Mouse (Mus musculus) hindbrain, embryonic 13.5 days (tissue): Measurements from ENCODE around the gene Lrrfip1. TPM values are rescaled to one million over a fixed set of nuclear protein-coding genes. Genes with fewer than 3 reads are reported as not detected.

Experiments used
- ATAC-seq: fragments of 200-750 bp; cut with Nextera tagmentation; 2 replicates; pipeline ENCODE4 v1.8.0; 2017; ENCODE audit warnings: moderate TSS enrichment; ENCODE audit not compliant: low FRiP score
- H3K27ac ChIP-seq: fragments of 300-500 bp; sonication (generic); 2 replicates; pipeline ENCODE4 v1.5.1; 2015; ENCODE audit warnings: inconsistent platforms, mild to moderate bottlenecking, moderate library complexity
- H3K27me3 ChIP-seq: fragments of 300-500 bp; sonication (generic); 2 replicates; pipeline ENCODE4 v1.6.1; 2015; ENCODE audit warnings: mild to moderate bottlenecking, inconsistent platforms
- H3K36me3 ChIP-seq: fragments of 300-500 bp; sonication (generic); 2 replicates; pipeline ENCODE4 v1.6.1; 2015; ENCODE audit warnings: mild to moderate bottlenecking, inconsistent platforms
- H3K4me1 ChIP-seq: fragments of 300-500 bp; sonication (generic); replicated peaks from 2 replicates; pipeline ENCODE4 v1.6.1; 2015; ENCODE audit warnings: inconsistent platforms
- H3K4me2 ChIP-seq: fragments of 300-500 bp; sonication (generic); 2 replicates; pipeline ENCODE4 v1.6.1; 2015; ENCODE audit warnings: inconsistent platforms, mild to moderate bottlenecking, moderate library complexity
- H3K4me3 ChIP-seq: fragments of 300-500 bp; sonication (generic); 2 replicates; pipeline ENCODE4 v1.5.1; 2015; ENCODE audit warnings: mild to moderate bottlenecking, inconsistent platforms
- H3K9ac ChIP-seq: fragments of 300-500 bp; sonication (generic); 2 replicates; pipeline ENCODE4 v1.6.1; 2015; ENCODE audit warnings: mild to moderate bottlenecking, inconsistent platforms
- H3K9me3 ChIP-seq: fragments of 300-500 bp; sonication (generic); 2 replicates; pipeline ENCODE4 v1.6.1; 2016; ENCODE audit warnings: inconsistent platforms
- WGBS: fragments of 180-500 bp; shearing (Covaris S2); methylation state at CpG from one replicate; pipeline ENCODE4 v1.1.7; 2015; 5-methylcytosine and 5-hydroxymethylcytosine counted together
- polyA plus RNA-seq: library from polyadenylated mRNA; unstranded; fragments of >200 nt; fragmentation: Nextera tagmentation; extraction: Ambion mirVana; gene quantifications from 2 replicates; pipeline ENCODE4 v1.2.1, GENCODE M21; 2015

The Lrrfip1 gene
- polyA plus RNA-seq, 1 experiment from 2014 or later = 39.1 TPM

DNA sequence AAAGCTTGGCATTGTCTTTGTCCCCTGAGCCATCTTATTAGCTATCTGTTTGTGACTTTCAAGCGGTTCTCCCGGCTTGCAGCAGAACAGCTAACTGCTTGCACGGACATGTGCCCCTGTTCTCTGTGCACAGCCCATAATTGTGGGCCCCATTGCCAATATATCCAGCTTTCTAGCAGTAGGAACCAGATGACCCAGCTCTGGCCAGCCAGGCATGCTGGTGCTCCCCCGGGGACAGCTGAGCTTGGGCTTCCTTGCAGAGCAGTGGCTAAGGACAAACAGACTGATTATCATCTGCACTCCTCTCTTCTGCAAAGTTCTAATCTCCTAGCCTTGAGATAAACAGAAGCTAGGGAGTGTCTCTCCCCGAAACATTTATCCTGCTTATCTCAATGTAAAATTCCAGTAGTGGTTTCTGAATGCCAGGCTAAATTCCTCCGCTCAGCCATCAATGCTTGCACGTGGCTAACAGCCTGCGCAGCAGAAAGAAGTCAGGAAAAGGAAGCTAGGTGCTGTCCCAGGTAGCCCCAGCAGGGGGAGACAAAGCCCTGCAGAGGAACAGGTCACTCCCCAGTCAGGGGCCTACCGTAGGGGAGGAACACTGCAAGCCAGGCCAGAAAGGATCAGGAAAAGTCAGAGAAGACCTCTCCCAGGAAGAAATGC lies 25.5 kb upstream of the Lrrfip1 start:
- Histone ChIP-seq H3K27ac (no peak overlapping the region), H3K4me3 (no peak overlapping the region), H3K27me3 (peaks cover 28% of the 10 kb centered on the region; the same call in 1 of the 2 replicates), H3K9me3 (no peaks in the 10 kb centered on the region), H3K36me3 (no peaks in the 10 kb centered on the region), H3K9ac (no peak overlapping the region), H3K4me1 (peaks cover 41% of the 10 kb centered on the region), H3K4me2 (0 out of 2 replicates have a peak overlapping the region, but pooled peaks have one; percentile 4)
- WGBS = 18% methylated on average over 9 of the region's 9 CpGs
- ATAC-seq = peak; percentile 71

DNA sequence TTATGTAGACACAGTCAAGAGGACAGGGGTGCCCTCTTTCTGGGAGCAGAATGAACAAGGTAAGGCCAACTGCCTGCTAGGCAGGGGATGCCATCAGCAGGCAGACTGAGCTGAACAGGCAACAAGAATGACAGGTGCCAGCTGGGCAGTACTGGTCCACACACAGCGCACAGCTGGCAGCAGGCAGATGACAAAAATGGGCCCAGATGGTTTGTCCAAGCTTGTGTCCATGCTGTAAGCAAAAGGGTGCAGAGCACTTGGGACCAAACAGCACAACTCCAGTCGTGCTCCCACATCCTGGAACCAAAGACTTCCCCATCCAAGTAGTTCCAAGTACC lies 25.0 kb upstream of the Lrrfip1 start:
- ATAC-seq = peak; percentile 25
- Histone ChIP-seq H3K4me2 (no peak overlapping the region), H3K9ac (no peak overlapping the region), H3K4me1 (peaks cover 40% of the 10 kb centered on the region), H3K36me3 (no peaks in the 10 kb centered on the region), H3K9me3 (no peaks in the 10 kb centered on the region), H3K4me3 (no peak overlapping the region), H3K27ac (no peak overlapping the region), H3K27me3 (peaks cover 28% of the 10 kb centered on the region; the same call in 1 of the 2 replicates)
- WGBS = 71% methylated on average over 2 of the region's 2 CpGs

DNA sequence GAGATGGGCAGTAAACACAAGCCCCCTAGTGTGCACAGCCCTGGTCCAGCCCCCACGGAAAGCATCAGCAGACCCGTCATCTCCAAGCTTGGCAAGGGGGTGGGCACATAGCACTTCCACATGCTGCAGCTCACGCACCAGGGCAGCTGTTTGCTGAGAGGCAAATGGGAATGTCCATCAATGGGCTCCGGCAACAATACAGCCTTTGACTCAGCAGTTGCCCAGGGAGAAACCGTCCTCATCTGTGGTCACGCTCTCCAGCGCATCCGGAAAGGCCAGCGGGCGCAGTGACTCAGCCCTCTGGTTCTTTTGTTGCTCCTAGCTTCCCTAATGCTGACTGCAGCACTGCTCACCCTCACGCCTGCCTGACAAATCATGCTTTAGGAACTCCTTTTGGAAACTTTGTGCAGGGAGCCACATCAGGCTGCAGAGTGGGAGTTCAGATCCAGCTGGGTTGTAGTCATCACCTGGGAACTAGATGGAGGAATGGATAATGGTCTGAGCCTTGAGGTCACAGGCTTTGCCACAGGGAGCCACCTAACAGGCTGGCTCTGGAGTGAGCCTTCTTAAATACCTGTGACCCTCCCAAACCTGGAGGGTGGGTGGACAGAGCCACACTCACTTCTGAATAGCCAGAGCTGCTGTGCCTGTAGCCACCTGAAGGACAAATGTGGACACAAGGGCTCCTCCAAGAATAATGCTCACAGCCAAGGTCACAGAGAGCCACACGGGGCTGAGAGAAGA lies 23.5 kb upstream of the Lrrfip1 start:
- Histone ChIP-seq H3K4me2 (peak overlapping the region; percentile 34), H3K27ac (peak overlapping the region; percentile 24; the same call in 1 of the 2 replicates), H3K27me3 (peaks cover 22% of the 10 kb centered on the region; the same call in 1 of the 2 replicates), H3K36me3 (no peaks in the 10 kb centered on the region), H3K9ac (no peak overlapping the region), H3K9me3 (no peaks in the 10 kb centered on the region), H3K4me3 (no peak overlapping the region), H3K4me1 (peaks cover 36% of the 10 kb centered on the region)
- ATAC-seq = peak; percentile 64
- 5% methylated on average over 12 of the region's 12 CpGs for WGBS

DNA sequence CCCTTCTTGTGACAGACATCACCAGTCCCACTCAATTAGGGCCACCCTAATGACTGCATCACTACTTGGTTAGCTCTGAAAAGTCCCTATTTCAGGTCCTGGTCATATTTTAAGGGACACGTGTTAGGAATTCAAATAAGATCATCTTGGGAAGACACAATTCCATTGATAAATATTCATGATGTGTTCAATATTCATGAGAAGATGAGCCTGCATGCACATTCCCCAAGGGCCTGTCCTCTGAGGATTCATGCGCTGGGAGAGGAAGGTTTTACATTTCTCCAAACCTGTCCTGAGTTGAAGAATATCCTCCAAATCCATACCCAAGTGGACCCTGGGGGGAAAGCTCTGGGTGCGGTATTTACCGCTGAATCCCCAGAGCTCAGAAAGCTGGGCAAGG lies 22.6 kb upstream of the Lrrfip1 start:
- H3K36me3 ChIP-seq = no peaks in the 10 kb centered on the region
- H3K4me2 ChIP-seq = no peak overlapping the region
- no peaks in the 10 kb centered on the region for H3K9me3 ChIP-seq
- peaks cover 17% of the 10 kb centered on the region; the same call in 1 of the 2 replicates for H3K27me3 ChIP-seq
- no peak overlapping the region for H3K9ac ChIP-seq
- no peak; the same call in 1 of the 2 replicates for ATAC-seq
- 0 out of 2 replicates have a peak overlapping the region, but pooled peaks have one; percentile 24 for H3K27ac ChIP-seq
- H3K4me1 ChIP-seq = peaks cover 36% of the 10 kb centered on the region
- H3K4me3 ChIP-seq = no peak overlapping the region
- WGBS = 49% methylated on average over 4 of the region's 4 CpGs

DNA sequence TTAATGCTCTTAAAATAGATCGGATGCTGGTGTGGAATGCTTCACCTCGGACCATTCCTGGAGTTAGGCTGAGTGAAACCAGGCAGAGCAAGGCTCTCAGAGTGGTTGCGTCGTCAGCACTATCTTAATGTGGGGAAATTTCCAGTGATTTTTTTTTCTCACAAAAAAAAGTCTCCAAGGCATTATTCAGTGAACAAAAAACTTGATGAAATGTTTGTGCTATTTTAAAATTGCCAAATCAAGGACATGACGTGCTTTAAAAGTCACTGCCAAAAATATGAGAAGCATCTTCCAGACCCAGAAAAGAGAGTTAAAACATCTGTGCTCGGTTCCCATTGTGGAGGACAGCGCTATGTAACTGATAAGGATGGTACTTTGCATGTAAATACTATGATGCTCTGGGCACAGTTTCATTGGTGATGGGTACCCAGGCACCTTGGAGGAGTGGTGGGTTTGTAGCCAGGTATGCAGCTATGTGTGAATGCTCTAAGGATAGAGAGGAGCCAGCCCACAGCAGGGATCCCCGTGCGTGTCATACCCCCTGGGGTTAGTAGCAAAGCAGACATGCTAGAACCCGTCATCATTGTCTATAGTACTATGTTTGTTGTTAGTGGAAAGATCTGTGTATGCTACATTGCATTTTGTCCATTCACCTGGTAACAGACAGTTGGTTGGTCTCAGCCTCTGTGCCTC lies 17.8 kb upstream of the Lrrfip1 start:
- H3K27ac ChIP-seq = no peak overlapping the region
- no peak overlapping the region for H3K4me3 ChIP-seq
- H3K4me1 ChIP-seq = peaks cover 6% of the 10 kb centered on the region
- 79% methylated on average over 10 of the region's 10 CpGs for whole genome bisulfite sequencing
- H3K27me3 ChIP-seq = no peaks in the 10 kb centered on the region
- H3K9me3 ChIP-seq = no peaks in the 10 kb centered on the region
- no peaks in the 10 kb centered on the region for H3K36me3 ChIP-seq
- ATAC-seq = no peak
- no peak overlapping the region for H3K9ac ChIP-seq
- H3K4me2 ChIP-seq = no peak overlapping the region

DNA sequence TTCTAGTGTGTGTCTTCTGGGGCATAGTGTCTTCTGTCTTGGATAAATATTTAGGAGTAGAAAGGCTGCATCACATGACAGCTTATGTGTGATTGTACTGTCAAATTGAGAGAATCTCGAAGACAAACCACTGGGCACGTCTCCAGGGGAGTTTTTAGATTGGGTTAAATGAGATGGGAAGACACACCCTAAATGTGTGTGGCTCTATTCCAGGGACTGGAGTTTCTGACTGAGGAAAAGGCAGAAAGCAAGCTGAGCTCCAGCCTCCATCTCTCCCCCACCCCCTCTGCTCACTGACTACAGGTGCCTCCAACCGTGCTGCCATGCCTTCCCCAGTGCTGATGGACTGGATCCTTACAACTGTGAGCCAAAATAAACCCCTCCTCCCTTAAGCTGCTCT lies 17.2 kb upstream of the Lrrfip1 start:
- Histone ChIP-seq H3K4me2 (no peak overlapping the region), H3K4me3 (no peak overlapping the region), H3K27me3 (no peaks in the 10 kb centered on the region), H3K27ac (no peak overlapping the region), H3K9me3 (no peaks in the 10 kb centered on the region), H3K36me3 (no peaks in the 10 kb centered on the region), H3K4me1 (peaks cover under 1% of the 10 kb centered on the region; the same call in 1 of the 2 replicates), H3K9ac (no peak overlapping the region)
- 74% methylated on average over 3 of the region's 3 CpGs for WGBS
- ATAC-seq = no peak

DNA sequence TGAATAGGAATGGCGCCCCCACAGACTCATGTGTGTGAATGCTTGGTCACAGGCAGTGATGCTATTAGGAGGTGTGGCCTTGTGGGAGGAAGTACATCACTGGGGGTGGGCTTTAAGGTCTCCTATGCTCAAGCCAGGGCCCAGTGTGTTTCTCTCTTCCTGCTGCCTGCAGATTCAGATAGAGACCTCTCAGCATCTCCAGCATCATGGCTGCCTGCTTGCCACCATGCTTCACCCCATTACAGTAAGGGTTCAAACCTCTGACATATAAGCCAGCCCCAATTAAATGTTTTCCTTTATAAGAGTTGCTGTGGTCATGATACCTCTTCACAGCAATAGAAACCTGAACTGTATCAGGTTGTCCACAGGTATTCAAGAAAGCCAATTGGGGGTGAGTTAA lies 2.6 kb upstream of the Lrrfip1 start:
- H3K9ac ChIP-seq = no peak overlapping the region
- no peaks in the 10 kb centered on the region for H3K36me3 ChIP-seq
- no peak overlapping the region for H3K4me3 ChIP-seq
- no peak overlapping the region for H3K4me2 ChIP-seq
- no peak for ATAC-seq
- peaks cover 21% of the 10 kb centered on the region for H3K4me1 ChIP-seq
- H3K27me3 ChIP-seq = no peaks in the 10 kb centered on the region
- WGBS = 91% methylated on average over 1 of the region's 1 CpGs
- no peaks in the 10 kb centered on the region for H3K9me3 ChIP-seq
- no peak overlapping the region for H3K27ac ChIP-seq

DNA sequence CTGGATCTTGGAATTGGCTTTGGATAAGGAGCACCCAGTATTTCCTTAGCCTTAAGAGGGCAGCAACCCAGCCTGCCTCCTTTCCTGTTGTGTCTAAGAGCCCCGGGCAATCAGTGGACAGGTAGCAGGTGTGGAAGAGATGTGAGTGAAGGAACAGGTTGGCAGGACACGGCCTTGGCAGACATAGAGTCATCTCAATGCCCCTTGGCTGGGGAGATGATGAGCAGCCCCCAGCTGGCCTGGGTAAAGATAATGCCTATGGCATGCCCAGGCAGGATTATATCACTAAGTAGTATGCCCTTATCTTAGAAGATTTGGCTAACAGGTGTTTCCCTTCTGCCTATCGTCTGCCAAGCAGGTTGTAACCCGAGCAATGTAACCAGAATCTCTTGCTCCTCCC lies 1.4 kb upstream of the Lrrfip1 start:
- Histone ChIP-seq H3K9me3 (no peaks in the 10 kb centered on the region), H3K4me1 (peaks cover 31% of the 10 kb centered on the region), H3K36me3 (no peaks in the 10 kb centered on the region), H3K27me3 (no peaks in the 10 kb centered on the region), H3K9ac (no peak overlapping the region), H3K4me2 (no peak overlapping the region), H3K27ac (no peak overlapping the region), H3K4me3 (no peak overlapping the region)
- ATAC-seq = no peak
- 83% methylated on average over 4 of the region's 4 CpGs for WGBS

DNA sequence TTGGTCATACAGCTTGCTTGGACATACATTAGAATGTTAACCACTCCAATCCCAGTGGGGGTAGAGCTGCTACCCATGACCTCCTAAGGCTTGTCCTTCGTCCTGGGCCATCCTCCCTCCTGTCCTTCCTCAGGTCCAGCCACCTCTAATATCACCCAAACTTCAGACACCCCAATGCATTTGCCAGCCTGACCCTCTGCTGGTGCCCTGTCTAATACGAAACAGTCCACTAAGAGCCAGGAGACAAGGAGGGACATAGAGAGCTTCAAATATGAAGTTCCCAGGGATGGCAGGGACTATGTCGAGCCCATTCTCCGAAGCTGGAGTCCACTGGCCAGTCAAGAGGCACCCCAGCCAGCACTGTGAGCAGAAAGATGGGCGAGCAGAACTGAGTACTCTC lies 896 bp upstream of the Lrrfip1 start:
- Histone ChIP-seq H3K36me3 (no peaks in the 10 kb centered on the region), H3K9ac (no peak overlapping the region), H3K9me3 (no peaks in the 10 kb centered on the region), H3K4me3 (no peak overlapping the region), H3K4me1 (peaks cover 32% of the 10 kb centered on the region), H3K27me3 (no peaks in the 10 kb centered on the region), H3K27ac (no peak overlapping the region), H3K4me2 (peak overlapping the region; percentile 85)
- 85% methylated on average over 5 of the region's 5 CpGs for WGBS
- ATAC-seq = no peak

DNA sequence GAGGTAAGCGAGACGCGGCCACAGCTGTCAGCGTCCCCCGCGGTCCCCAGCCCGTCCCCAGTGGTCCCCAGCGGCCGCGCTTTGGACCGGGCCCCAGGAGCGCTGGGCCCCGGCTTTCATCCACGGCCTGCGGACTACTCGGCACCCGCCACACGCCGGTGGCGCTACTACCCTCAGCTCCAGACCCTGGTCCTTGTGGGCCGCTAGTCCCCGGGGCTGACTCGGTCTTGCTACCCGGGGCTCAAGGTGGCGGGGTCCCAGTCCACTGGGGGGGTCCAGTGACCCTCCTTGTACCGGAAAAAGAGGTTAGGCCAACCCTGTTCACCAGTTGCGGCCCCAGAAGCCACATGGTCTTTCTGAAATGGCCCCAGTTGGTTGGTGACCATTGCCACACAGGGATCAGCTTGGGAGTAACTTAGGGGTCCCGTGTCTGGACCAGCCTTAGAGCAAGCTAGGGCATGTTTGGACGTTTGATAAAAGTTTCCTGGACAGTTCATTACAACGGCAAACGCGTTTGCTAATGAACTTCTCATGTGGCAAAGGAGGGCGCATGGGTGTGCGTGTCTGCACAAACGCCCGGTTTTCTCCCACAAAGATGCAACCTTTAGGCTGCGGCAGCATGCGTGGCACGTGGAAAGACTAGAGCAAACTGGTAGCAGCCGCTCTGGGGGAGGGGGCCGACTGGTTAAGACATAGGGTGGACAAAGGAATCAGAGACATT lies 514 bp downstream of the Lrrfip1 start:
- Histone ChIP-seq H3K36me3 (no peaks in the 10 kb centered on the region), H3K4me2 (peak overlapping the region; percentile 85), H3K4me3 (peak overlapping the region; percentile 83), H3K9ac (peak overlapping the region; percentile 87), H3K9me3 (no peaks in the 10 kb centered on the region), H3K27ac (peak overlapping the region; percentile 78), H3K4me1 (peaks cover 32% of the 10 kb centered on the region), H3K27me3 (no peaks in the 10 kb centered on the region)
- ATAC-seq = peak; percentile 70
- 2% methylated on average over 36 of the region's 41 CpGs for WGBS

DNA sequence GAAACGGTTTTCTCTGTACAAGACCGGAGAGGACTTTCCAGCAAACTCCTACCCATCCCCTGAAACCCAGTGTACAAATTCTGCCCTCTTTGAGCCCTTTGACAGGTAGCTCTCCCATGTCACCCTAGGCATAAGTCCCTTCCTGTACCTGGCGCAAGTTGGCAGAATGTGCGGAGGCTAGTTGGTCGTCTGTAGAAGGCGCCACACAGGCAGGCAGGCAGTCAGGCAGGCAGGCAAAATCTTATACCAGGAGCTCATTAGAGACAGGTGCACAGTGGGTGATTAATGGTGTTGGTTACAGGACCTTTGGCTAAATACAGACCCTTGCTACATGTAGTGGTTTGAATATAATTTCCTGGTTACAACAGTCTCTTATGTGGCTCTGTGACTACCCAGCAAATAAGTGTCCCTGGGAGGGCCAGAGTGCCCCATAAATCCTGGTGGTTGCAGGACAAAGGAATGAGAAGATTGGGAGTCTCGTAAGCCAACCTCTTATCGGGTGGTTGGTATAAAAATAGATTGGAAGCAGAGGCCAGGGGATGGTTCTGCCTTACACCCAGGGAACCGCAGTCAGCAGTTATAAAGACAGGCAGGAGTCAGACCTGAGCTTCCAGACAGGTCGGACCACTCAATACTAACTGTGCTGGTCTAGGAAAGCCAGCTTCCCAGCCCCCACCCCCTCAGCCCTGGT lies 1.5 kb downstream of the Lrrfip1 start:
- Histone ChIP-seq H3K4me2 (peak overlapping the region; percentile 85), H3K36me3 (no peaks in the 10 kb centered on the region), H3K9ac (peak overlapping the region; percentile 87; the same call in 1 of the 2 replicates), H3K27ac (peak overlapping the region; percentile 5; the same call in 1 of the 2 replicates), H3K4me1 (peaks cover 32% of the 10 kb centered on the region), H3K27me3 (no peaks in the 10 kb centered on the region), H3K4me3 (peak overlapping the region; percentile 83), H3K9me3 (no peaks in the 10 kb centered on the region)
- ATAC-seq = no peak
- 74% methylated on average over 10 of the region's 10 CpGs for WGBS
